In genomic region chr9:69514206-69514605, GRCm38 (mm10) we compare ENCODE assay signal across 13 mouse cellular contexts.
"Had no signal": no experiment of that assay in that cellular context is flagged by ENCODE, and none has a peak within 500 bp of the region (broad histone marks: within the 10 kb centered on the region; RNA-seq: fewer than 3 reads in every experiment).

No protein-coding gene starts in this region.

- H3K4me2 ChIP-seq: kidney, embryonic 15.5 days; liver, embryonic 11.5 days; liver, embryonic 15.5 days; neural tube, embryonic 12.5 days; stomach, embryonic 15.5 days had no signal

- H3K27me3 ChIP-seq: liver, embryonic 15.5 days; neural tube, embryonic 12.5 days; stomach, embryonic 15.5 days had no signal

- H3K27ac ChIP-seq: kidney, embryonic 15.5 days; liver, embryonic 15.5 days; neural tube, embryonic 12.5 days; stomach, embryonic 15.5 days had no signal

- DNase-seq: kidney, adult 2 months; kidney, postnatal 14 days; lung, adult 2 months; lung, postnatal 36 days; midbrain, embryonic 14.5 days; thymus, adult 2 months; thymus, postnatal 25 days had no signal

- H3K9me3 ChIP-seq: kidney, embryonic 15.5 days; liver, embryonic 15.5 days; neural tube, embryonic 12.5 days; stomach, embryonic 15.5 days had no signal

- H3K9ac ChIP-seq: kidney, embryonic 15.5 days; liver, embryonic 15.5 days; neural tube, embryonic 12.5 days; stomach, embryonic 15.5 days had no signal

- H3K4me3 ChIP-seq: kidney, embryonic 15.5 days; liver, embryonic 15.5 days; neural tube, embryonic 12.5 days; stomach, embryonic 15.5 days had no signal

- H3K4me1 ChIP-seq: liver, embryonic 15.5 days; stomach, embryonic 15.5 days had no signal

- H3K36me3 ChIP-seq: kidney, embryonic 15.5 days; liver, embryonic 15.5 days; neural tube, embryonic 12.5 days; stomach, embryonic 15.5 days had no signal

- ATAC-seq: lung, postnatal 0 days had no signal
